Mouse (Mus musculus): Measurements from ENCODE around the gene Ano4.

DNA sequence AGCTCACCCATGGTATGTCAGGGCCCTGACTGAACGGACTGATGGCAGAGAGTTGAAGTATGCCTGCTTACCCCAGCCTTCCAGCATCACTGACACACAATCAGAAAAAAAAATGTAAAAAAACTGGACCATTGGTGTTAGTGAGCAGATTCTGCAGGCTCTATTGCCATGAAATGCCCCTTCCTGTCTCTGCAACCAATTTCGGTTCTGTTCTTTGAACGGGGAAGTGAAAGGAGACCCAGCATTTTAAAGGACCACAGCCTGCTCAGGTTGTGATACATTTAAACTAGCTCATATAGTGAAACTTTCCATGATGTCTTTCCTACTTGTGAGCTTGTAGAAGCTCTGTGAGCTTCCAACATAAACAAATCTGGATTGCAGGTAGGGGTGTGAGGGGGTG, 77.2 kb downstream of the Ano4 start:
- TF ChIP-seq CTCF (IDR thresholded peaks at IDR 0.05; ENCODE audit: low read depth) (no peak), EP300 (IDR thresholded peaks at IDR 0.05; ENCODE audit: low read depth) (no peak)
